16 mouse cellular contexts compared by ENCODE assay signal in genomic region chr7:117616277-117616676, GRCm38 (mm10).
A peak's percentile ranks its signal among the peaks of the same experiment; 100 is the strongest.
DNase-seq lines count a peak whose midpoint lies in the region; ATAC-seq lines count a peak whose summit lies in the region.
"Had no signal": no experiment of that assay in that cellular context is flagged by ENCODE, and none has a peak within 500 bp of the region (broad histone marks: within the 10 kb centered on the region; RNA-seq: fewer than 3 reads in every experiment).

No protein-coding gene starts in this region.

- peaks cover 68% of the 10 kb centered on the region for H3K4me1 ChIP-seq in forebrain, embryonic 10.5 days
- peaks cover 36% of the 10 kb centered on the region for H3K4me1 ChIP-seq in forebrain, embryonic 14.5 days (ENCODE audit: control insufficient read depth, insufficient read depth, low read length)
- H3K4me1 ChIP-seq in neural tube, embryonic 15.5 days, result peaks cover 10% of the 10 kb centered on the region
- H3K4me1 ChIP-seq: liver, embryonic 13.5 days had no signal

- H3K4me2 ChIP-seq in forebrain, embryonic 14.5 days (ENCODE audit: low read length), result no peak overlapping the region
- no peak overlapping the region for H3K4me2 ChIP-seq in neural tube, embryonic 15.5 days
- H3K4me2 ChIP-seq: forebrain, embryonic 15.5 days; hindbrain, embryonic 14.5 days; liver, embryonic 13.5 days had no signal

- no peak for ATAC-seq in forebrain, embryonic 14.5 days
- ATAC-seq in neural tube, embryonic 15.5 days (ENCODE audit: low FRiP score), result no peak
- ATAC-seq in cerebellum, adult (ENCODE audit: insufficient number of reproducible peaks, low FRiP score, low TSS enrichment), result no peak
- ATAC-seq: activated CD4-positive, CD25-positive, alpha-beta regulatory T cell, adult 4 months; forebrain, embryonic 15.5 days had no signal

- no peak overlapping the region for H3K9ac ChIP-seq in forebrain, embryonic 14.5 days (ENCODE audit: low read length)
- H3K9ac ChIP-seq in neural tube, embryonic 15.5 days (replicated peaks), result no peak overlapping the region
- H3K9ac ChIP-seq: forebrain, embryonic 15.5 days; hindbrain, embryonic 14.5 days; liver, embryonic 13.5 days had no signal

- no peaks in the 10 kb centered on the region for H3K9me3 ChIP-seq in forebrain, embryonic 10.5 days
- no peaks in the 10 kb centered on the region for H3K9me3 ChIP-seq in forebrain, embryonic 14.5 days (replicated peaks; ENCODE audit: control insufficient read depth, low read length)
- no peaks in the 10 kb centered on the region for H3K9me3 ChIP-seq in neural tube, embryonic 15.5 days (replicated peaks)
- H3K9me3 ChIP-seq: forebrain, embryonic 15.5 days; liver, embryonic 13.5 days had no signal

- 83% methylated on average over 5 of the region's 5 CpGs for WGBS in forebrain, embryonic 10.5 days
- 68% methylated on average over 5 of the region's 5 CpGs for WGBS in forebrain, embryonic 14.5 days
- 79% methylated on average over 5 of the region's 5 CpGs for WGBS in neural tube, embryonic 15.5 days

- peak overlapping the region; percentile 86; the same call in 1 of the 2 replicates for H3K27ac ChIP-seq in forebrain, embryonic 10.5 days
- no peak overlapping the region for H3K27ac ChIP-seq in forebrain, embryonic 14.5 days (ENCODE audit: low read depth, low read length)
- no peak overlapping the region for H3K27ac ChIP-seq in neural tube, embryonic 15.5 days (replicated peaks)
- H3K27ac ChIP-seq: forebrain, embryonic 15.5 days; hindbrain, embryonic 14.5 days; liver, embryonic 13.5 days had no signal

- no peak overlapping the region for H3K4me3 ChIP-seq in forebrain, embryonic 10.5 days
- H3K4me3 ChIP-seq in forebrain, embryonic 14.5 days (ENCODE audit: low read depth, low read length), result no peak overlapping the region
- H3K4me3 ChIP-seq in neural tube, embryonic 15.5 days (replicated peaks), result no peak overlapping the region
- H3K4me3 ChIP-seq: forebrain, embryonic 15.5 days; liver, embryonic 13.5 days had no signal

- H3K36me3 ChIP-seq in forebrain, embryonic 10.5 days (replicated peaks), result no peaks in the 10 kb centered on the region
- no peaks in the 10 kb centered on the region for H3K36me3 ChIP-seq in forebrain, embryonic 14.5 days (ENCODE audit: control insufficient read depth, insufficient read depth, low read length)
- H3K36me3 ChIP-seq in neural tube, embryonic 15.5 days, result no peaks in the 10 kb centered on the region
- H3K36me3 ChIP-seq: forebrain, embryonic 15.5 days; liver, embryonic 13.5 days had no signal

- H3K27me3 ChIP-seq in forebrain, embryonic 10.5 days (ENCODE audit: poor library complexity, severe bottlenecking), result peaks cover 73% of the 10 kb centered on the region
- no peaks in the 10 kb centered on the region for H3K27me3 ChIP-seq in forebrain, embryonic 14.5 days (replicated peaks; ENCODE audit: control insufficient read depth, insufficient read depth, low read length)
- H3K27me3 ChIP-seq in neural tube, embryonic 15.5 days (replicated peaks), result peaks cover 2% of the 10 kb centered on the region; the same call in 1 of the 2 replicates
- H3K27me3 ChIP-seq: forebrain, embryonic 15.5 days; liver, embryonic 13.5 days had no signal

- no peak for DNase-seq in forebrain, embryonic 10.5 days (ENCODE audit: extremely low spot score, low spot score)
- no peak for DNase-seq in forebrain, embryonic 14.5 days (ENCODE audit: low spot score)
- peak; percentile 36 for DNase-seq in neural tube, embryonic 10.5 days (ENCODE audit: extremely low spot score, low spot score)
- peak; percentile 26 for DNase-seq in induced T-regulatory cell, adult 2 months (ENCODE audit: low read depth)
- DNase-seq in ovary, adult 18-20 months (ENCODE audit: low spot score), result no peak
- no peak for DNase-seq in thymus, postnatal 14 days
- DNase-seq: heart, adult 11 months; liver, embryonic 13.5 days; midbrain, embryonic 14.5 days; spleen, adult 18-20 months; thymus, postnatal 25 days had no signal

Comparison
In these comparisons a context has a peak if more than half of its experiments do, and no peak if none do; other contexts are left out.
1. DNase-seq: peak in neural tube, embryonic 10.5 days (single experiment) and induced T-regulatory cell, adult 2 months (single experiment); none in forebrain, embryonic 10.5 days (single experiment), forebrain, embryonic 14.5 days (single experiment), ovary, adult 18-20 months (single experiment) and thymus, postnatal 14 days (single experiment).